Mouse (Mus musculus): ENCODE results near the gene Ptov1.

Gene Ptov1

GRCm38 (mm10) chr7:44814952-44815553, 54.5 kb downstream of the Ptov1 start:
- no peak for DNase-seq (ENCODE audit: low read depth, low spot score)

- DNase-seq (ENCODE audit: low read depth, low spot score): no peak
Measured at GRCm38 (mm10) chr7:44814423-44814822, 55.2 kb downstream of the Ptov1 start.

GRCm38 (mm10) chr7:44813985-44814384, 55.6 kb downstream of the Ptov1 start:
- DNase-seq (ENCODE audit: low read depth, low spot score): no peak

Data from forelimb bud, embryonic 11.5 days (tissue).